Mouse (Mus musculus) left cerebral cortex, adult 8-10 months (tissue): ENCODE data around the gene Gm49369. TPM values are rescaled to one million over a fixed set of nuclear protein-coding genes. Genes with fewer than 3 reads are reported as not detected.
A peak's percentile ranks its signal among the peaks of the same experiment; 100 is the strongest.

ENCODE experiments used
- DNase-seq, 2 experiments: peaks; one replicate each; pipeline ENCODE4 v3.0.0; 2022; ENCODE audit warnings: low spot score in 2 of 2
- total RNA-seq, 4 experiments: library from RNA; stranded (reverse); gene quantifications; 2 replicates each; pipeline ENCODE4 v1.2.4; 2022

Gm49369 gene
- total RNA-seq, 4 experiments from 2014 or later, result 2.2 to 24.0 (median 19.7) TPM; not detected in 1

DNA sequence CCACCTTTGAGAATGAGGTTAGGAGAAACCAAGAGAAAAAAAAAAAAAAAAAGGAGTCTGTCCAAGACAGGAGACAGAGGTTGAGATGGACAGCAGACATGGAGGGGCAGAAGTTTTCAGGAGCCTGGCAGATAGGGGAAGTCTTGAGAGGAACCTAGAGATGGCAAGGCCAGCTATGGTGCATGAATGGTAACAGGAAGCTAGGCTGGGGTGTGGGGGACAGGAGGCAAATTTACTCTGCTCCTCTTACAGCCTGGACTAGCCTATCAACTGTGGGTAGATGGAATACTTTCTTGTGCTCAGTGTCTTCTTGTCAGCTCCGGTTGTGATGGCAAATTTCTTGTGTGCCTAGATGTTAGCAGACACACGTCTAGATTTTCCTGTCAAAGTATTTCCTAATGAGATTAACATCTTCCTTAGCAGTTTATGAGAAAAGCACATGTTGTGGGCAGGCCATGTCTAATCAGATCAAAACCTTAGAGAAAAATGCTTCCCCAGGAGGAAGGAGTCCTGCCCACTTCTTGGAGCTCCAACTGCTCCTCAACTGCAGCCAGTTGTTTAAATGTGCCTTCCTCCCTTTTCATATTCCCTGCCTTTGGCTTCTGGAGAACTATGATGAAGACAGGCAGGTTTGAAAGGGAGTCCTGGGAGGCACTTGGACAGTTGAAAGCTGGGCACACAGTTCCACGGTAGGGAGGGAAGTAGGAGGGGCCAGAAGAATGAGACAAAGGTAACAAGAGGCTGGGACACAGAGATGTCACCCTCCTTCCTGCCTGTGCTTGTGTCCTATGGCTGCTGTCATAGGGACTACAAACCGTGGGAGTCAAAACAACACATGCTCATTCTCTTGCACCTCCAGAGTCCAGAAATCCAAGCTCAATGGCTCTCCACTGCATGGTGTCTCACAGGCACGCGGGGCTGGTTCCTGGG, 12.1 kb upstream of the Gm49369 start:
- no peak for DNase-seq

- no peak for DNase-seq
These were observed 10.7 kb upstream of the Gm49369 start for GRCm38 (mm10) chr7:142393191-142393590.

GRCm38 (mm10) chr7:142391609-142392008, 9.1 kb upstream of the Gm49369 start:
- no peak for DNase-seq

GRCm38 (mm10) chr7:142391108-142391507, 8.6 kb upstream of the Gm49369 start:
- no peak for DNase-seq

DNA sequence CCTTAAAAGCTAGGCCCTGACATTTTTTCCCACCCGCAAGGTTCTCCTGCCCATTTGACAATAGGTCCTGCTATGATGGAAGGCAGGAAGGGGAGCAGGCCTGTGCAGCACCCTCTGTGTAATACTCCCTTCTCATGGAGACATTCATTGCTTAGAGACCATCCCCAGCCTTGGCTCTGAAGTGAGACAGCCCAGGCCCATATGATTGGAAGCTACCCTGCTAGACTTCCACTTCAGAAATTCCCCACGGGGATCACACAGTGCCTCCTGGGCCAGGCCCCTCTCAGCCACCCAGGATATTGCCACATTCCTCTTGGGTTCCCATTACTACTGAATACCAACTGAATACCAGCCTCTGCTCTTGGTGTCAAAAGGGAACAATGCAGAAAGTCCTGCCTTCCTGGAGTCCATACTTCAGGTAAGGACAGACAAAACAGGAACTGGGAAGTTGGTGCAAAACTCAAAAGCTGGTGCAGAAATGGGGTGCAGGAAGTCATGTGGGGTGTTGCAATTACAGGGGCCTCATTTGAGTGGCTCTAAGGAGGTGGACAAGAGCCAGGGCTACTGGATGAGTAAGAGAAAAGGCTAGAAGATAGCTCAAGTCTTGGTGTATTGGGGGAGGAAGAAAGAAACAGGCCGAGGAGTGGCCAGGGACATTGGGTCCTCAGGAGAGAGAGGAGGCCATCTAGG, 7.6 kb upstream of the Gm49369 start:
- DNase-seq, result no peak

DNA sequence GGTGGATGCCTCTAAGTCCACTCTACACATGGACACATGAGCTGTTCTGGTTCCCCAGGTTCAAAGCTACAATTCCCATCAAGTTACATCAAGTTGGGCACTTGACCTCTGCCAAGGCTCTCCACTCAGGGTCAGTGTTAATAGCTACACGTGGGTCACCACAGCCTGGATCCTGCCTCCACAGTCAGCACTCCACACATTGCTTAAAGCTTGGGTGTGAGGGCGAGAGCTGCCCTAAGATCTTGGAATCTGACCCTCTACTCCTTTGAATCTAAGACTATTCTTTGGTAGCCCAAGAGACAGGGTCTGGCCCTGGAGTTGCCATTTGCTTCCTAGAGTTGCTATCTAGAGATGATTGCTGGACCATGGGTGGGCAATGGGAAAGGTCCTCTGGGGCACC, 6.3 kb upstream of the Gm49369 start:
- DNase-seq, result no peak

- DNase-seq, result no peak
These were observed 5.7 kb upstream of the Gm49369 start for GRCm38 (mm10) chr7:142388198-142388597.

DNA sequence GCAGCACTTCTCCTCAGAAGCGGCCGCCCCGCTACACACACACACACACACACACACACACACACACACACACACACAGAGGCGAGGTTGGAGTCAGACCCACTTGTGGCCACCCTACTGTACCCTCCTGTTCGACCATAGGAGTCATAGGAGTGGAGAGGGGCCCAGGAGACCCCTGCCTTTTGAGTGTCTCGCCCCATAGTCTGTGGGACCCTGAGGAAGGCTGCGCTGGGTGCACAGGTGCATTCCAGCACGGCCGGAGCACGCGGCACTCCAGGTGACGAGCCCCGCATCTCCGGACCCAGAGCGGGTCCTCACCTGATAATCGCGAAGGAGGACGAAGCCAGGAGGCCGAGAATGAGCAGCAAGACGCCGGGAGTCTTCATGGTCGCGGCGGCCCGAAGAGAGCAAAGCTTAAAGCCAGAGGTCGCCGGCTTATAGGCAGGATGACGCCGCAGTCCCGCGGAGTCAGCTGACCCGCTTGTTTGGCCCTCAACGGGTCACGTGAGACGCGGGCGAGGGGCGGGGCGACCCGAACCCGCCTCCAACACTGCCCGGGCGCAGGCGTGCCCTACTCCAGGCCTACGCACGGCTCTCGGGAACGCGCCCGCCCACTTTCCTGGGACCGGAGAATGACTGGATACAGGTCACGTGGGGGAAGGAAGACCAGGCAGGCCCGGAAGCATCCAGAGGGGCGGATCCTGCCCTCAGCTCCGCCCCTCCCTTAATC, 5.1 kb upstream of the Gm49369 start, which contains the start of gene Ctsd:
Gene Ctsd, minus strand, starts transcription at position 620 of the 730 bp plus-strand sequence.
- peak; percentile 91 to 98 for DNase-seq

DNA sequence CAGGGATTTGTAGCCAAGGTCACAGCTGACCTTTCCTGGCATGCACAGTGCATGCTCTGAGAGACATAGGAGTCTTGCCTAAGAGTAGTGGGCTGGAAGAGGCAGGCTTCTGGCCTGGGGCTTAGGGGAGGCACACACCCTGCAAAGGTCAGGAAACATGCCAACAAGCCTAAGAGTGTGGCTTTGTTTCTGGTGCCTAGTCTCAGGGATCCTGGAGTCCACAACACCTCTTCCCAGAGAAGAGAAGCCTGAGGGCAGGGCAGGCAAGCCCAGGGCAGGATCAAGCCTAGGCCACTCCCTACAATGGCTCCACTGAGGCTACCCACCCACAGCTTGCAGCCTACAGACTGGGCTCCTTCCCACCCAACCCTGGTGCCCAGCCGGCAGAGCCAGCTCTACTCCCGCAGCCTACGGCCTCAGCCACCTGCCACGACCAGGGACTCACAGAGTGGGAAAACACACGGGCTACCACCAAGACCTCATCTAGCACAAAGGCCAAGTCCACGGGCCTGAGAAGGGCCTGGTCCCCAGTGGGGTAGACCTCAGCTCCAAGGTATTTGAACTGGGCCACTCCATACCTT, 4.2 kb upstream of the Gm49369 start:
- DNase-seq, result no peak

DNA sequence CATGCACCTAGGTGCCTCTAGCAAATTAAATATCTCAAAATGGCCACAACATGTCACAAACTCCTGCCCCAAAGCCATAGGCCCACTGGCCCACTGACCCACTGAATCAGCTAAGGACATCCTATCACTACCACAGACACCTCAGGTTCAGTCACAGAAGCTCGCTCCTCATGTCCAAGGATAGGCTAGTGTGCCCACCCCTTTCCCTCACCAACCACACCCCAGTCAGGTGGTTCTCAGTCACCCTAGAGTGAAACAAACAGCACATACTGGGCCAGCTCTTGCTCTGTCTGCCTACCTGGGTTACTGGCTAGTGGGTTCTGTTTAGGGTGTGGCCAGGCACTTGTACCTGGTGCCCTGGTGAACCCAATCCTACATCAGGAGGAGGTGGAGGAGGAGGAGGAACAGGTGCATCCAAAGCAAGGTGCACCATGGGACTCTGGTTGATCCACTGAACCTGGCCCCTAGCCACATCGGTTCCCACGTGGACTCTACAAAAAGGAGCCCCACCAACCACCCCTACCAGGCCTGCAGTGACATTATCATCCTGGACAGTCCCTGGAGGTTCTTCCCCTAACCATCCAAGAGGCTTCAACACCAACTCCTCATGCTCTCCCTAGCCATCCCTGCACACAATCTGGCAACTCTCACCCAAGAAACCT, 3.4 kb upstream of the Gm49369 start:
- no peak for DNase-seq

GRCm38 (mm10) chr7:142384306-142384705, 1.8 kb upstream of the Gm49369 start:
- no peak for DNase-seq

DNA sequence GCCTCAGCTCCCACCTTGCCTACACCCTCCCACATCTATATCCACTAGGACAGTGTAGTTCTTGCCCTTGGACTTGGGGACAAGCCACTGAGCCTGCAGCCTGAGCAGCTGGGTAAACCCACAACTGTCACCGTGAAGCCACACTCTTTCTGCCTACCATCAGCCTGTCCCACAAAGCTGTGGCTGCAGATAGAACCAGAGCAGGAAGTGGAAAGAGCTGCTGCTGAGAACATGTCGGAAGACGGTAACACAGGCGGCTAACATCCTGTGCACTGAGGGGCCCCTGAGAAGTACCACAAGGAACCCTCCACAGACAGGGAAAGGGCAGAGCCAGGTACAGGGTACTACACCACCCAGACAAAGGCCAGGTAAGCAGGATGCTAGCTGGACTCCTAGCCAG, 1.3 kb downstream of the Gm49369 start:
- no peak for DNase-seq

DNA sequence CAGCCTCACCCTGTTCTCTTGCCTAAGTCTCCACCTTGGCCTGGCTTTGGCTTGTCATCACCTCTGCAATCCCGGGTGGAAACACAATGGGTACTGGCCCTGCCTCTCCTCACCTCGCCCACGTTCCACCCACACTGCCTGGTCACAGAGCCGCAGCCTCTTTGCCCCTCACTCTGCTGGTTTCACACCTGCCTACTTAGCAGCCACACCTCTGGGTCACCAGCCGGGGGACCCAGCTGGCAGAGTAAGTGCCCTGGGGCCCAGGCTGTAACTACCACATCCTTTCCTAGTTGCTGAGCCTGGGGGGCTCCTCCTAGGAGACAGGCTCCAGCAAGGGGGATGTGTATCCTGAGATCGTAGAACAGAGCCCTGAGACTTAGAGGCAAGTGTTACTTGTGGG, 3.3 kb downstream of the Gm49369 start:
- no peak for DNase-seq

GRCm38 (mm10) chr7:142377233-142377925, 5.1 kb downstream of the Gm49369 start:
- no peak for DNase-seq

DNA sequence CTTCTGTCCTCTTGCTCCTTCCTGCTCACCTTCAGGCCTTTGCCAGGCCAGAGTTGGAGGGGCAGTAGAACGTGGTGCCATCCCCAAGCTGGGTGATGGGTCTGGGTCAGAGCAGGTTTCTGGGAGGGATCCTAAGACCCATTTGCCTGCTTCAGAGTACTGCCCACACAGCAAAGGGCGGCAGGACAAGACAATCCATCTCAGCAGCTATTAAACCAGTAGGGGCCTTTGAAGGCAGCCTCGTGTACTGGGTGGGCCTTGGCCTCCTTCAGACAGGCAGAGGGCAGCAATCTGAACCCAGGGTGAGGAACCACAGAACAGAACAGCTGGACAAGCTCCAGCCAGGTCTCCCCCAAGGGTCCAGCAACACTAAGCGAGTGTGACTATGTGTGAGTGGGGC, 6.4 kb downstream of the Gm49369 start:
- no peak for DNase-seq

DNA sequence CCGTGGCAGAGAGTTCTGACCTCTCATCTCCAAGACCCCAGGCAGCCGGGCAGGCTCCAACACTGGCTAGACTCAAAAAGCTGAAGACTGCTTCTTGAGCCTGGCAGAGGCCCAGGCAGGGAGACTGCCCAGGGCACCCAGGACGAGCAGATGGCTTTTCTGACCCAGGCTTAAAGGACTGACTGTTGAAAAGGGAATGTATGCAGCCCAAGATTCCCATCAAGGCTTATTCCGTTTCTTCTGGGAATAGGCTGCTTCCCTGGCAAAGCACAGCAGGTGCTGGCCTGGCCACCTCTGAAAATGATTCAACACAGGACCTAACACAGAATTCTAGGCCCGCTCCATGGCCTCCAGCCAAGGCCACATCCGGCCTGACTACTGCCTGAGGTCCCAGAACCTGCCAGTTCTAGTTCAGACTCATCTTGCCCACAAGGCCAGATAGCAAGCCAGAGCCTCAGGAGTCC, 7.2 kb downstream of the Gm49369 start:
- no peak for DNase-seq

DNA sequence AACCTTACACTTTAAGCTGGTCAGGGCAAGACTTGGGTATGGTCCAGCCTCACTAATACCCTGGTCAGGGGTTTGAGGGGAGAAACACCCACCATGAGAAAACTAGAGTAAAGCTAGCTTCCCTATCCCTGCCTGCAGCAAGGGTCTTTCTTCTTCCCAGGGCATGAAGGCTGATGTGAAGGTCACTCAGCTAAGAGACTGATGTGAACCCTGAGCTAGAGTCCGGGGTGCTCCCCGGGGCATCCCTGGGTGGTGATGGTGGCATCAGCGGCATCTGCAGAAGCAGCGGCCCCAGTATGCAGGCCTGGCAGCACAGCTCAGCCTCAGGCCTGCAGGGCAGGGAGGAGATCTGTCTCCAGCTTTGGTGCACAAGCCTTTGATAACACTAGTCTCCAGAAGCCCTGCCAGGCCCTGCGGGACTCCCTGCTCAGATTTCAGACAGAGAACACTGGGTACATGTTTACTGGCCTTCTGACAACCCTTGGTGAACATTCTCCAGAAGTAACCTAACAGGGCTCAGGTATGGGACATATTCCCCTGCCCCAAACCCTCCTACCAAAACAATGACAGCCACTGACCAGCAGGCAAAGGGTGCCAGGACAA, 8.0 kb downstream of the Gm49369 start:
- no peak for DNase-seq

- DNase-seq, result no peak
These were observed 8.6 kb downstream of the Gm49369 start, which contains the start of gene Ifitm10 for GRCm38 (mm10) chr7:142373641-142374412. Ifitm10 (minus strand) TSS chr7:142373753.

DNA sequence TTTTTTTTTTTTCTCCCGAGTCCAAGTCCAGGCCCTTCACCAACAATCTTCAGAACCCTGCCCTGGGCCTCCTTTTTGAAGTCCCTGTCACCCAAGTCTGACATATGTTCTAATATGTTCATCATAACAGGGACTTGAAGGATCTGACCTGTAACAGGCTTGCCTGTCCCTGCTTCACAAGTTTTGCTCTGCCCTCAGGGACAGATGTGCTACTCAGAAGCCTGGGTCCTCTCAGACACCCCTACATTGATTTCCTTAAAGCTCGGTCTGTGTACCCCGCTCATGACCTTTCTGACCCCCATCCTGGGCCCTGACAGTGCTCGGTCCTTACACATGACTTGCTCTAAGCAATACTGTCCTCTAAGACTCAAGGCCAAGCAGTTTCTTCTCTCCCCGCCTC, 9.4 kb downstream of the Gm49369 start:
- DNase-seq, result no peak
